Mouse (Mus musculus): ENCODE measurements around the gene Lix1l. TPM values are rescaled to one million over a fixed set of nuclear protein-coding genes. Genes with fewer than 3 reads are reported as not detected.

The Lix1l gene
- polyA plus RNA-seq, 1 experiment: 30.3 TPM

DNA sequence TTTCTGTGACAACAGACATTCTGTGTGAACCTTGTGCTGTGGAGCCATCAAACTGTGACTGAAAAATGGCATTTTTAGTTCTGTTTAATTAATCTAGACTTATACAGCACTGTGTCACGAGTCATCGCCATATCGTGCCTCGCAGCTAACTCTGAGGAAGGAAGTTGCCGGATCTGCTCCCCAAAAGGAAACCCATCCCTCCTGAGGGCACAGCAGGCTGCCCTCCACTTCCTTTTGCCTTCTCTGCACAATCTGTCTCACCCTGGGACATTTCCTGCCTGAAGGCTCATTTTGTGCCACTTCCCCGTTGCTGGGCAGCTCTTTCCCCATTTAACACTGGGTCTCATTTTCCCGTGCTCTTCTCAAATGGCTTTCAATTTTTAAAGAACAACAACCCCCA is 36.3 kb upstream of the Lix1l start:
- no peak for DNase-seq (ENCODE audit: extremely low spot score in 1 of 2, low spot score in 1 of 2)

DNA sequence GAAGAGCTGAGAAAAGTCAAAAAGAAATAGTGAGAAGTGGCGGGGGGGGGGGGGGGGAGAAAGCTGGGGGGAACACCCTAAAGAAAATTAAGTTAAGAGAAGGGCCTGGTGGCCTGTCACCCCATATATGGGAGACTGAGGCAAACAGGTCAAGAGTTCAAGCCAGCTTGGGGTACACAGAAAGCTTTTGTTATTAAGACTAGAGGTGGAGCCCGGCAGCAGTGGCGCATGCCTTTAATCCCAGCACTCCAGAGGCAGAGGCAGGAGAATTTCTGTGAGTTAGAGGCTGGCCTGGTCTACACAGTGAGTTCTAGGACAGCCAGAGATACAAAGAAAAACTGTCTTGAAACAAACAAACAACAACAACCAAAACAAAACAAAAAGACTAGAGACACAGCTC is 35.8 kb upstream of the Lix1l start:
- DNase-seq (ENCODE audit: extremely low spot score in 1 of 2, low spot score in 1 of 2): no peak

DNA sequence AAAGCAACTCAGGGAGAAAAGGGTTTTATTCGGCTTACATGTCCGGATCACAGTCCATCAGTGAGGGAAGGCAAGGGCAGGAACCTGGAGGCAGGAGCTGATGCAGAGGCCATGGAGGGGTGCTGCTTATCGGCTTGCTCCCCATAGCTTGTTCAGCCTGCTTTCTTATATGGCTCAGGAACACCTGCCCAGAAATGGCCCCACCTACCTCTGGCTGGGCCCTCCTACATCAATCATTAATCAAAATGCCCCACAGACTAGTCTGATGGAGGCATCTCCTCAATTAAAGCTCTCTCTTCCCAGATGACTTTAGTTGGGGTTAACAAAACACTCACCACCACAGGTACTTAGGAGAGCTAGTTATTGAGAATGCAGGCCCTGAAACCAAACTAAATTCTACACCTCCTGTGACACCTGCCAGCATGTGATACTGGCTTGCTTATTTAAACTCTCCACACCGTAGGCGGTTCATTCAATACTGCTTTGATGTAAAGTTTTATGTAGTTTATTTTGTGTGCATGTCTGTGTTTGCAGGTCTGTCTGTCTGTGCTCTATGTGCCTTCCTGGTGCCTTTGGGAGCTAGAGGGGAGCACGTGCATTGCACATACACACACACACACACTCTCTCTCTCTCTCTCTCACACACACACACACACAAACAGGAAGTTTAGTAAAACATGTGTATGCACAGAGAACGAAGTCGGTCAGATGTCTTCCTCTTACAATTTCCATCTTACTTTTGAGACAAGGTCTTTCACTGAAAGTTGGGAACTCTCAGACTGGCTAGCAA is 34.1 kb upstream of the Lix1l start:
- no peak for DNase-seq (ENCODE audit: extremely low spot score in 1 of 2, low spot score in 1 of 2)

DNA sequence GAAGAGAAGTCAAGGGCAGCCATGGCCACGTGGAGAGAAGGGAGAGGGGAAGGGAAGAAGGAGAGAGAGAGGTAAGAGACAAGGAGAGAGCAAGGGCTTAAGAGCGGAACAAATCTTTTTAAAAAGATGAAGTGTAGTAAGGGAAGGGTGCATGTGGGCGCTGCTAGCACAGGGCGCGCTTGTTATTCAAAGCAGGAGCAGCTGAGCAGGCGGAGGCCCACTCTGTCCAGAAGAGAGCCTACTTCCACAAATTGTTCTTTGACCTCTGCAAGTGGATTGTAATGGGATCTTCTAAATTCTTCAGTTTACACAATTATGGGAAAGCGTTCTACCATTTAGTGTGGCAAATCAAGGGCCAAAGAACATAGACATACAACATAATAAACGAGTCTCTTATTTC is 32.3 kb upstream of the Lix1l start:
- no peak for DNase-seq (ENCODE audit: extremely low spot score in 1 of 2, low spot score in 1 of 2)

DNA sequence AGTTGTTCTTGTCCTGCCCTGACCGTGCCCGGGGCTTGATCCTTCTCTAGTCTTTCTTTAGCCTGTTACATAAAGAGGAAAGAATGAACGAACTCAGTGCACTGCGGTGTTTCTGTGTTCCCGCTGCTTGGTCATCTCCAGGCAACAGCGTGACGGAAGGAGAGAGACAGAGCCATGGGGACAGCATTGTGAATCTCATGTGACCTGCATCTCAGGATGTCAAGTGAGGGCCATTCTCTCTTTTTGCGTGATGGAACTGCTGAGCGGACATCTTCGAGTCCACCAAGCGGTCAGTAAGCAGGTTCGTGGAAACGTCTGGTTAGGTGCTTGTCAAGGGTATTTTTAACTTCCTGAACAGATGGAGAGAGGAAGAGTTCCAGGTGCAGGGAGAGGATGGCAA is 31.4 kb upstream of the Lix1l start:
- DNase-seq (ENCODE audit: extremely low spot score in 1 of 2, low spot score in 1 of 2): no peak

GRCm38 (mm10) chr3:96569966-96570605 is 30.9 kb upstream of the Lix1l start:
- no peak for DNase-seq (ENCODE audit: extremely low spot score in 1 of 2, low spot score in 1 of 2)

DNA sequence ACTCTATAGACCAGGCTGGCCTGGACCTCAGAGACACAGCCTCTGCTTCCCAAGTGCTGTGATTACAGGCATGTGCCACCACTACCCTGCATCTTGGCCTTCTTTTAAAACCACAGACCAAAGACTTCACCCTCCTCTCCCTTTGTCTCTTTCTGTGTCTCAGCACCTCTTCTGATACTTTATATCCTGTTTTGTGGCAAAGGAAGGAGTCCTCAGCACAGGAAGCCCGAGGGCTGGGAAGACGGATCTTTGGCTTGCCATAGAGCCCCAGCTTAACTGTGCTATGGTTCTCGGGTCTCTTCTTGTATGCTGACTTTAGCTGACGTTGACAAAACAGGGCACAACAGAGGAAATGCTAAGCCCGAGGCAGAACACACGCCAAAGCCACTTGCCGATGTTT is 30.3 kb upstream of the Lix1l start:
- DNase-seq (ENCODE audit: extremely low spot score in 1 of 2, low spot score in 1 of 2): no peak

DNA sequence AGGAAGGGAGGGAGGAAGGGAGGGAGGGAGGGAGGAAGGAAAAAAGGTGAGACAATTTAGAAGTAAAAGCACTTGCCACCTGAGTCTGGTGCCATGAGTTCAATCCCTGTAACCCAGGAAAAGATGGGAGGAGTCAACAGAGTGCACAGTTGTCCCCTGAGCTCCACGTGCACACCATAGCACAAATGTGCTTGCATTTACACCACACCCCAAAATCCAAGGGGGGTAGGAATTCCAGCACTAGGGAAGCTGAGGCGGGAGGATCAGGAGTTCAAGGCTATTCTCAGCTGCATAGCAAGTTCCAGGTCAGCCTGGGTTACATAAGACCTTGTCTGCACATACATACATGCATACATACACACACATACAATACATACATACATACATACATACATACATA is 29.6 kb upstream of the Lix1l start:
- no peak for DNase-seq (ENCODE audit: extremely low spot score in 1 of 2, low spot score in 1 of 2)

- no peak for DNase-seq (ENCODE audit: extremely low spot score in 1 of 2, low spot score in 1 of 2)
These were observed 28.9 kb upstream of the Lix1l start for GRCm38 (mm10) chr3:96571896-96572698.

DNA sequence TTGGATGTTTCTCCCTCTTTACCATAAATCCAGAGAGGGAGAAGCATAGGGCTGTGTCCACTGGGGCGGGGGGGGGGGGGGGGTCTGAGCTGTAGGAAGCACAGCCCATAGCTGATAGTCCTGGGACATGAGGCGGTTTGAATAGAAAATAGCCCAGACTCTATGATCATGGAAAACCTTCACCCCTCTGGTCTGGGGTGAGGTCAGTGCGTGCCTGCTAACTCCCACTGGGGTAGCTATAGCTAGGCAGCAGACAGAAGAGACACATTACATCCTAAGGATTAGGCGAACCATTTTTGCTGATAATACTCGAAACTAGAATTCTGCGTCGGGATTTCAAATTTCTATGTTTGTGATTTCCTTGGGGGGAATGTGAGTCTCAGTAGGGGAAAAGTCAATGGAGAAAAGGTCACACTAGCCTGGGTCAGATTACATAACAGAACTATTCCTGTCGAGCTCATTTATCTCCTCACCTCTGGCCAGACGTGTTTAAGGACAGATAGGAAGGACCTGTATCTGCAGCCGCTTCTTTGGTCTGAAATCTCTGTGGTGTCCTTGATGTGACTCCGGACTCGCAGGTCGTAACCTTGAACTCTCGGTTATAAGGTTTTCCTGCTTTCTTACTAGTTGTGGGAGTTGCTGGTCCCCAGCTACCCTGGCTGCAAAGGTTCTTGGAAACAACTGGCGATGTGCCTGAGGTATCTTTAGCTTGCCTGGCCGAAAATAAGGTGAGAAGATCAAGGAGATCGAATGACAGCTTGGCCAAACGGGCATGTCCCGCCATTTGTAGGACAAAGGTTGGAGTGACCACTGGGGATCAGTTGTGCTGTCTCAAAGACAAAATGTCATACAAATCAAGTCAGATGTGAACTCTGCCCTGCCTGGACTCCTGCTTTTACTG is 27.1 kb upstream of the Lix1l start:
- DNase-seq (ENCODE audit: extremely low spot score in 1 of 2, low spot score in 1 of 2): no peak

GRCm38 (mm10) chr3:96575272-96575984 is 25.5 kb upstream of the Lix1l start:
- no peak for DNase-seq (ENCODE audit: extremely low spot score in 1 of 2, low spot score in 1 of 2)

- DNase-seq (ENCODE audit: extremely low spot score in 1 of 2, low spot score in 1 of 2): no peak
These were observed 24.8 kb upstream of the Lix1l start for GRCm38 (mm10) chr3:96576005-96576658.

GRCm38 (mm10) chr3:96576690-96577541 is 24.0 kb upstream of the Lix1l start, which contains the start of gene Gm16253:
Gm16253 (plus strand) TSS chr3:96576984.
- DNase-seq (ENCODE audit: extremely low spot score in 1 of 2, low spot score in 1 of 2): peak; percentile 93 to 94

- DNase-seq (ENCODE audit: extremely low spot score in 1 of 2, low spot score in 1 of 2): no peak
These were observed 23.4 kb upstream of the Lix1l start for GRCm38 (mm10) chr3:96577566-96577965.

DNA sequence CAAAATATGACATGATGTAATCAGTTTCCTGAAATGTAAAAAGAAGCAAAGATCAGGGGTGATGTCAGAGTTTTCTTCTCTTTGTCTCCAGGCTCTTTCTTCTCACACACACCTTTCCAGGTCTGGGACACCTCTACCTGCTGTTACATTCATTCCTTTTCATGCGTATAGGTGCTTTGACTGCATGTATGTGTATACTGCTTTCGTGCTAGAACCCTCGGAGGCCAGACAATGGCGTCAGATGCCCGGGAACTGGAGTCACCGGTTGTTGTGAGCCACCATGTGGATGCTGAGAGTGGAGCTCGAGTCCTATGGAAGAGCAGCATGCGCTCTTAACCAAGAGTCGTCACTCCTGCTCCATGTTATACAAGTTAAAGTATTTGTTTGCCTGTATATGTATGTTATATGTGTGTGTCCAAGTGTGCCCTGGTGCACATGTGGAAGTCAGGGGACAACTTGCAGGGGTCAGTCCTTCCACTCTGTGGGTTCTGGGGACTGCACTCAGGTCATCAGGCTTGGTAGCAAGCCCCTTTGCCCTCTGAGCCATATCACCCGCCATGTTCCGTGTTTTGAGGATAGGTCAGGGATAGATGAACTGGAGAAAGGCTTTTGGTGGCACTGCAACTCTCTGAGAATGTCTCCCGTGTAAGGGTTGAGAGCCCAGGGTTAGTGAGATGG is 22.2 kb upstream of the Lix1l start:
- DNase-seq (ENCODE audit: extremely low spot score in 1 of 2, low spot score in 1 of 2): no peak

GRCm38 (mm10) chr3:96579239-96579750 is 21.7 kb upstream of the Lix1l start:
- DNase-seq (ENCODE audit: extremely low spot score in 1 of 2, low spot score in 1 of 2): no peak

GRCm38 (mm10) chr3:96579885-96580454 is 21.0 kb upstream of the Lix1l start:
- peak; percentile 85 to 95 for DNase-seq (ENCODE audit: extremely low spot score in 1 of 2, low spot score in 1 of 2)

All from frontal cortex, adult 2 months (tissue).